Mouse (Mus musculus) colon, adult 2 months (tissue): ENCODE measurements around the gene Slpi. TPM values are rescaled to one million over a fixed set of nuclear protein-coding genes. Genes with fewer than 3 reads are reported as not detected.

Experiments used
- polyA plus RNA-seq: library from polyadenylated mRNA; depleted of rRNA; stranded (reverse); fragments of >200 nt; gene quantifications from 2 replicates; pipeline ENCODE4 v1.2.3, GENCODE M21; 2012; rRNA removed

Slpi gene
- polyA plus RNA-seq = 17.9 and 23.1 TPM in 2 replicates

GRCm38 (mm10) chr2:164389020-164389419 lies at the start of gene Slpi:
Slpi (minus strand) TSS chr2:164389095.

GRCm38 (mm10) chr2:164405060-164405459 lies 16.2 kb upstream of the Slpi start, which contains the start of gene Matn4:
Matn4 (minus strand) TSS chr2:164405160.

GRCm38 (mm10) chr2:164402906-164403305 lies 14.0 kb upstream of the Slpi start, which contains the start of gene Rbpjl:
Rbpjl (plus strand) TSS chr2:164403141.

GRCm38 (mm10) chr2:164332440-164332839 lies 56.5 kb downstream of the Slpi start, which contains the start of gene Svs5:
Svs5 (plus strand) TSS chr2:164332740.

GRCm38 (mm10) chr2:164316451-164316850 lies 72.4 kb downstream of the Slpi start, which contains the start of gene Svs6:
Svs6 (plus strand) TSS chr2:164316751.

Other genes starting within 250 kb of the Slpi start
- gene Kcns1, start 218.0 kb downstream of the Slpi start, polyA plus RNA-seq = 2.1 and 3.0 TPM in 2 replicates
- gene Wfdc5, start 206.4 kb downstream of the Slpi start, polyA plus RNA-seq = not detected in 2 replicates
- not detected in 2 replicates for gene Wfdc12, start 198.5 kb downstream of the Slpi start, polyA plus RNA-seq
- not detected in 2 replicates for gene Wfdc15a, start 189.0 kb downstream of the Slpi start, polyA plus RNA-seq
- not detected in 2 replicates for gene Wfdc15b, start 167.4 kb downstream of the Slpi start, polyA plus RNA-seq
- not detected in 2 replicates for gene Svs2, start 150.6 kb downstream of the Slpi start, polyA plus RNA-seq
- not detected in 2 replicates for gene Svs3b, start 132.5 kb downstream of the Slpi start, polyA plus RNA-seq
- gene Svs4, start 110.6 kb downstream of the Slpi start, polyA plus RNA-seq = not detected in 2 replicates
- not detected in 2 replicates for gene Svs3a, start 99.8 kb downstream of the Slpi start, polyA plus RNA-seq
- gene Svs6, start 72.3 kb downstream of the Slpi start, polyA plus RNA-seq = not detected in 2 replicates
- not detected in 2 replicates for gene Svs5, start 56.4 kb downstream of the Slpi start, polyA plus RNA-seq
- 0.07 and 18.9 TPM in 2 replicates for gene Rbpjl, start 14.0 kb upstream of the Slpi start, polyA plus RNA-seq
- gene Matn4, start 16.1 kb upstream of the Slpi start, polyA plus RNA-seq = 6.8 and 7.4 TPM in 2 replicates
- 107 and 113 TPM in 2 replicates for gene Sdc4, start 54.8 kb upstream of the Slpi start, polyA plus RNA-seq
- gene Sys1, start 67.9 kb upstream of the Slpi start, polyA plus RNA-seq = 163 and 226 TPM in 2 replicates
- gene Gm20458, start 71.9 kb upstream of the Slpi start, polyA plus RNA-seq = 59.6 and 66.8 TPM in 2 replicates
- not detected in 2 replicates for gene Trp53tg5, start 84.6 kb upstream of the Slpi start, polyA plus RNA-seq
- gene Dbndd2, start 97.0 kb upstream of the Slpi start, polyA plus RNA-seq = 73.3 and 88.5 TPM in 2 replicates
- gene Pigt, start 108.4 kb upstream of the Slpi start, polyA plus RNA-seq = 181 and 196 TPM in 2 replicates
- 715 and 811 TPM in 2 replicates for gene Wfdc2, start 173.3 kb upstream of the Slpi start, polyA plus RNA-seq
- gene Spint3, start 184.4 kb upstream of the Slpi start, polyA plus RNA-seq = not detected in 2 replicates
- gene Wfdc6a, start 196.4 kb upstream of the Slpi start, polyA plus RNA-seq = 0.16 TPM in 2 replicates
- not detected in 2 replicates for gene Eppin, start 204.5 kb upstream of the Slpi start, polyA plus RNA-seq
- 0.15 TPM in 1 of 2 replicates, not detected in the other for gene Wfdc6b, start 224.4 kb upstream of the Slpi start, polyA plus RNA-seq
- 0.31 and 0.35 TPM in 2 replicates for gene Wfdc8, start 224.5 kb upstream of the Slpi start, polyA plus RNA-seq
- gene Wfdc16, start 249.7 kb upstream of the Slpi start, polyA plus RNA-seq = 0.13 and 0.16 TPM in 2 replicates